Mouse (Mus musculus): ENCODE results near the gene Clmn.

Gene Clmn

DNA sequence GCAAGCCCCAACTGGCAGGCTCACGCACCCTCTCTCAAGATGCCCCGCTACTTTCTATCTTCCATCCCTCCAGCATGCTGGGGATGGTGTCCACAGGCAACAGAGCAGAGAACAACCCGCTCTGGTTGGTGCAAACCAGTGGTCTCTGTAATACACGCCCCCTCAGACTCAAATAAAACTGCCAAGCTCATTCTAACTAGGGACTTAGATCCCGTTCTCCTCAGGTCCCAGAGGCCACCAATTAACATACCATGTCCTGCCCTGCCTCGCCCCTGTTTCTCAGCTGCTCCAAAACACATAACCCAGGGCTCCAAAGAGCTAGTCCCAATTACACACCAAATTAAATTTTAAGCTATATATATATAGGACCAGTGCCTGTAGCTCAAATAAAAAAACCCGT lies 50.6 kb downstream of the Clmn start:
- DNase-seq (ENCODE audit: low read depth, low spot score), result no peak

DNA sequence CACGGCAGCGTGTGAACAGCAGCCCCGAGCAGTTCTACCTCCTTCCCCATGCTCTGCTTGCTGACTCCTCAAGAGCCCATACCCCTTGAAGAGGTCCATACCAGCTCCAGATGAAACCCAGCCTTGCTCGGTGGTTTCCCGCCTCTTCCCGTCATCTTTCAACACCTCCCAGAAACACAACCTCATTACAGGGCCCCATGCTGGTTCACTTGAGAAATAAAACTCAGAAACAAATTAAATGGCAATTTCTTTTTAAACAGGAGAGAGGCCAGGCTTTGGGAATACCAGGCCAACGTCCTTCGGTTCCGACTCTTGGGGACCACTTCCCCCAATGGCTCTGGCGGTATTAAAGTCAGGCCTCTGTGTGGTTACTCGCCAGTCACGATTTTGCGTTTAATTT lies 51.1 kb downstream of the Clmn start:
- no peak for DNase-seq (ENCODE audit: low read depth, low spot score)

DNA sequence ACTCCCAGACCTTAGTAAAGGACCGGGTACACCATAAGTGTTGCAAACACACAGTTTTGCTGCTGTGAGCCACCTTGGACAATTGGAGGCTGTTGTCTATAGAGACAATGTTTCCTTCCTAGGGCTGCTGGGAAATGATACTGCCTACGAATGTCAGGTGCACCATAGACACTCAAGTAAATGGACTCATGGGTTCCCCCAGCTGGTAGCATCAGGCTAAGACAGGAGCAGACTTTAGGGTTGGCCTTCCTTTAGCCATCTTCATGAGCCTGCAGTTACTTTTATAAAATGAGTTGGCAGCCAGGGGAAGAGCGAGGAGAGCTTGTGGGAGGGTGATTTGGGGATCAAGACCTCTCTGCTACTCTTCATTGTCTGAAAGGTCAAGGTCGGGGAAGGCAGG lies 52.2 kb downstream of the Clmn start:
- no peak for DNase-seq (ENCODE audit: low read depth, low spot score)

DNA sequence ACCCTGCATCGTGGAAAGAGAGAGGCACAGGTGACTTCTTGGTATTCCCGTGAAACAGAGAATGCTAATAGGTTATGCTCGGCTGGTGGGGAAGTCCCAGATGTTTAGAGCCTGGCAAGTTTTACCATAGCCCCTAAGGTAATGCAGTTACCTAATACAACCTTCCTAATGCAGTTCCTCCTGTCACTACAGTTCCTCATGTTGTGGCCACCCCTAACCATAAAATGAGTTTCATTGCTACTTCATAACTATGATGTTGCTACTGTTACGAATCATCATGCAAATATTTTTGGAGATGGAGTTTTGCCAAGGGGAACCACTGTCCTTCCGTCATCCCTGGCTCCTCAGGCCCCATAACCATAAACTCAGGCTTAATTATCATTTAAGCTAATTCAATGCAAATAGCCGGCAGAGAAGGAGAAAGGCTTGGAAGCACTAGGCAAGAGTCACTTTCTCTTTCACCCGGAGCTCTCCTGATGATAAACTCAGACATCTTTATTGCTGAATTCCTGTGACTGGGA lies 53.9 kb downstream of the Clmn start:
- DNase-seq (ENCODE audit: low read depth, low spot score), result no peak

DNA sequence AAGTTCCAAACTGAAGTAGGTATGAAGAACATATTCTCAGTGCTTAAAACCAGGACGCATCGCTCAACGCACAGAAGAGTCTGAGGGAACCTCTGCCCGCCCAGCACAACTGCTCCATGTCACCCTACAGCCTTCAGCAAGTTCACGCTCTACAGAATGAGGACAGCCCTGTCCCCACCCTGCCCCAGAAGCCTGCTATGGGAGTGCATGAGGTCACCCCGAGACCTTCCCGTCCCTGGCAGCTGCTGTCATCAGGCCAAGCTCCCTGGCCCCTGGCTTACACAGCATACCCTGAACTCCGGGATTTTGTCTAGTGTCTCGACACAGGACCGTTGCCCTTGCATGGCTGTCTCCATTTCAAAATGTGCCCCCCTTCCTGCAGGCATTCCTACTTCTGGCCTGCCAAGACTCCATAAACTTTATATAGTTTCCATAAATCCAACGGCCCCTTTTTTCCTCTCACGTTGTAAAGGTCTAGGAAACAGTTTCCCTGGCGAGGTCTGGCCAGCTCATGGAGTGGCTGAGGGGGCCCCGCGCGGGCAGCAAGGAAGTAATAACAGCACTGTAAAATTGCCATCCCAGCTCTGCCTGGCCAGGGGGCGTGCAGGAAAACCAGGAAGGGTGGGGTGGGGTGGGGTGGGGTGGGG lies 56.3 kb downstream of the Clmn start:
- no peak for DNase-seq (ENCODE audit: low read depth, low spot score)

DNA sequence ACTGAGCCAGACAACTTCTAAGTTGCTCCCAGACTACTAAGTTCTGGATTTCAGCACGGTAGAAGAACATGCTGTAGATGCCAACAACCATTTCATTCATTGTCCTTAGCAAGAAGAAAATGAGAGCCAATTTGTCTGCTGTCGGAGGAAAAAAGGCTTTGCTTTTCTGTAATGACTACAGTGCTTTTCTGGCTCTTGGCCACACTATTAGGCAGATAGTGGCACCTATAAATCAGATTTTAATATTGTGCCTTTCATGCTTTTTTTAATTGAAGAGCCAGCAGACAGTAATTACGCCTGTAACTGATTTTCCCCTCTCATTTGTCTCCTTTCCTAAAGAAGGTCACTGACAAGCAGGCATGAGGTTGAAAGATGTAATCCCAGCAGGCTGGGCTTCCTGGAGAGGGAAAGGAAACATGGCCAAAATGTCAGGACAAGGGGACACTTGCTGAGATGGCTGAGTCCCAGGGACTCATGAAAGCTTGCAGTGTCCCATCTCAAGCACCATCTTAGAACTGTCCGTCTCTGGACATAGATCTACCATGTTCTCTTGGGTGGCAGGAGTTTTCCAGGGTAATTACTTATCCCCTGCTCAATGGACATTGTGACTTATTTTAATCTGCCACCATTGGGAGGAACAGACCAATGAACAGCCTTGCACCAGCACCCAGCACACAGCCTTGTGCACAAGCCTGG lies 58.0 kb downstream of the Clmn start:
- no peak for DNase-seq (ENCODE audit: low read depth, low spot score)

DNA sequence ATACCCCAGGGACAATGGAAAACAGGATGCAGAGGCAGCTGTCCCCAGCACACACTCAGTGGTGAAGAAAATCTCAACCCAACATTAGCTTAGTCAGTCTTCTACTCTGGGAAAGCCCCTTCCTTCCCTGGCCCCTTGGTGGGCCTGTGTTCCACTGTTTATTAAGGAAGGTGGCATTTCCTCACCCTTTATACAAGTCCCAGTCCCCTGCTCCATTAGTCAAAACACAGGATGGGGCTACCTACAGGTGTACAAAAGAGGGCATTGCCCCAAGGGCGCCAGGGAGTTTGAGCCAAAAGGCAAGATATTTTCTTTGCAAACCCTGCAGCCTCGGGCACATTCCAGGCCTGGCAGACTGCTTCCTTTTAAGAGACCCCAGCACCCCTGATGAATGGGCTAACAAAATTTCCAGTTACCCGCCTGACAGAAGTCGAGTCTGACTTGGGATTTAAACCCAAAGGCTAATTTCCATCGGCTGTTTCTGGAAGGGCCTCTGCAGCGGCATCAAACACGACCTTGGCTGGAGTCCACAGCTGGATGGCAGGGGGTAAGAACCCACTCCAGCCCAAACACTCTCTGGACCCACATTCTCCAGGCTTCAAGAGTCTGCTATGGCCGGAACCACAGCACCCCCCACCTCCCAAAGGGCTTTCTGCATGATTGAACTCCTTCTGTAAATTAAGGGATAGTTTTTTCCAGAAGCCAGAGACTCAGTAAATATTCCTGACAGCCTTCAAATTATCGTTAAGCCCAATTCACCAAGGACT lies 63.2 kb downstream of the Clmn start:
- no peak for DNase-seq (ENCODE audit: low read depth, low spot score)

DNA sequence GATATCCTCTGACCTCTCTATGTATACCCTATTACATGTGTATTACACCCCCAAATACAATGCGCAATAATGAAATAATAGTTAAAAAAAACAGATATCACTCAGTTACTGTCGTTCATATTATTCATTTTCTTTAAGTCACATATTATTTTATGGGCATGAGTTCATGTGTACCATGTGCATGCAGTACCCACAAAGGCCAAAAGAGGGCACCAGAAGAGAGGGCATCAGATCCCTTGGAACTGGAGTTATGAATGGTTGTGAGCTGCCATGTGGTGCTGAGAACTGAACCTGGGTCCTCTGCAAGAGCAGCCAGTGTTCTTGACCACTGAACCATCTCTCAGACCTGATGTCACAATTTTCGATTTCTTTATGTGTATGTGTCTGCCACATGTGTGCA lies 65.5 kb downstream of the Clmn start:
- no peak for DNase-seq (ENCODE audit: low read depth, low spot score)

DNA sequence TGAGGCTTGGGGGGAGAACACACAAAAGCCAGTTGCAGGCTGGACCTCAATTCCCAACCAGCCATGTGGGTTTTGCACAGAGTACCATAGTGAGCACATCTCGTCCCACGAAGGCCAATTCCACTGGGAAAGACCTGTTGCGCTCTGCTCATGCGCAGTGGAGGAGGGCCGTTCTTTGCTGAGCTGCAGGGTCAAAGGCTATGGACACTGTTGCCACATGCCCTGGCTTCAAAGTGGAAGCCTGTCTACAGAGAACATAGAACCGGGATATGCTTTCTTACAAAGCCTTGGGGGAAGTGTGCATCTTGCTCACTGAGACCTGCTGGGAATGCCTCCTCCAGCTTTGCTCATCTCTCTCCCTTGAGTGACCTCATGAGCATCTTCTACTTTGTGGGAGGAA lies 67.0 kb downstream of the Clmn start:
- no peak for DNase-seq (ENCODE audit: low read depth, low spot score)

DNA sequence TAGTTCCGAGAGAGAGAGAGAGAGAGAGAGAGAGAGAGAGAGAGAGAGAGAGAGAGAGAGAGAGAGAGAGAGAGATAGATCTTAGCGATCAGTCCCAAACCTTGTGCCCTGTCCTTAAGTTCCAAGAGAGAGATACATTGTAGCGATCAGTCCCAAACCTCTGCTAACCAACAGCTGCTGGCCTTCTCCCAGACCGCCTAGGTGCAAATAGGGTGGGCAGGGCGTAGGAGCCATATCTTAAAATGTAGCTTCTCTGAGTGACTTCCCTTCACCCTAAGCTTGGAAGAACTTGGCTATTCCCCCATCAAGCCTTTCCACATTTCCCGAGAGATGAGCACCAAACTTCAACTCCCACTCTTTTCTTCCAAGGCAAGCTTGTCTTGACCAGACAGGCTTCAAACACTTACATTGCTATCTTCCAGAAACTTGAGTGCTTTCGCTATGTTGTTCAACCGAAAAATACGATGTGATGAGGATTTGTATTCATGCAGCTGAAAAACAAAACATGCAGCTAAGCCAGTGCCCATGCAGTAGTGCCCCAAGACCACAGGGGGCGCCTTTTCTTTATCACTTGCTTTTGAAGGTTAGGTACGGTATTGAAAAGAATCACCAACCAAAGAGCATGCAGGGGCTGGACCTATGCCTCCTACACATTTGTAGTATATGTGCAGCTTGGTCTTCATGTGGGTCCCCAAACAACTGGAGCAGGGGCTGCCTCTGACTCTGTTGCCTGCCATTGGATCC lies 68.1 kb downstream of the Clmn start:
- no peak for DNase-seq (ENCODE audit: low read depth, low spot score)

DNA sequence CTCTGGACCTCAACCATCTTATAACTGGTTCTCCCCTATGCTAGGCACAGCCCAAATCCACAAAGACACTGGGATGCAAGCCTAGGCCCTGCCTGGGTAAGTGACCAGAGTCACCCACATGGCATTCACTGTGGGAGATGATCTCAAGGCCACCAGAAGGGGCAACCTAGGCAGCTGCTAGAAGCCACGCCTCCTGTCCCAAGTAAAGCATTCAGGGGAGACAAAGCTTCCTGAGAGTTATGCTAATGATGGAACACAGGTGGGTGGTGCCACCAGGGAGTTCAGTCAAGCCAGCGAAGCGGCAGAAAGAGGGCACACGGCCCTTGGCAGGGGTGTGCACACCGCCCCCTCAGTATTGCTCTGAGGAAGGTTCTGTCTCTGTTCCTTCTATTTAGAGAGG lies 69.9 kb downstream of the Clmn start:
- DNase-seq (ENCODE audit: low read depth, low spot score), result no peak

DNA sequence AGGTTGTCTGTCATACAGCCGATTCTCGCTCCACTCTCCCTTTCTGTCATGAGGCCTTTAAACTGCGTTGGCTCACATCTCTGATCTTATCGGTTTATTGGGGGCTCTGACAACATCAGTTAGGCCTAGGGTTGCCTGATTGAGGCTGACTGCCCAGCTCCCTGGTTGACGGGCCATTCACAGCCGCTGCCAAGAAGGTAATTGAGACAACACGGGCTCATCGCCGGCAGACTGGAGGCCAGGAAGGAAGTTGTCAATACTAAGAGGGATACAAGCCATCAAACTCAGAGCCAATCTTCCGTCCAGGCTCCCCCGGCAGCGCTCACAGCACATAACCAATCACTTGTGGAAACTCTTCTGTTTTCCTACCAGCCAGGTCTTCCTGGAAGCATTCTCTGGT lies 71.4 kb downstream of the Clmn start:
- no peak for DNase-seq (ENCODE audit: low read depth, low spot score)

DNA sequence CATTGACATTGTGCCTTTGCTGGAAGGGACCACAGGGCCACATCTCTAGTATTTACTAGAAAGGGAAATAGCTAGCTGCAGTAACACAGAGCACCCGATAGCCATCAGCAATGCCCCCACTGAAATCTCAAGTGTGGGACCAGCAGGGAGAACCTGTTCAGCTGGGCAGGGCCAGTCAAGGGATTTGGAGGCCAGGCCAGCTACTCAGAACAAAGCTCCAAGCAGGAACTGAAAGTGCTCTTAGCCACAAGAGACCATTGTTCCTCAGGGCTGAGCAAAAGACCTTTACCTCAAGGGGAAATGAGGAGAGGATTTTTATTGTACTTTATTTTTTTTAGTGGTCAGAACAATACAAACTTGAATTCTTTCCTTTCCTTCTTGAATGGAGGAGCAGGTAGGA lies 87.3 kb downstream of the Clmn start:
- no peak for DNase-seq (ENCODE audit: low read depth, low spot score)

DNA sequence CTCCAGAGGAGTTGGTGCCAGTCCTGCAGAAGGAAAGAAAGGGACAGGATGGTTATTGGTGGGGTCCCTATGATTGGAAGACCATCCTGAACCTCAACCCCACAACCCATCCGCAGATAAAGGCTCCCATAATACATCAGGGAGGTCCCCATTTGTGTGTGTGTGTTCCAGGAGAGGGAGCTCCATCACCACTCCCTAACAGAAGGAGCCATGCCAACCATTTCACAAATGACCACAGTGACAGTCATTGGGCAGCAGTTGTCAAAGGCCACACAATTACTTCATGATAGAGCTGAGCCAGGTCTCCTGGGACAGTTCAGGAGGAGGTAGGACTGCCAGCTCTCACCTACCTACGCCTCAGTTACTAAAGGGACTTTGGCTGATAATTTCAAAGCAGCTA lies 92.9 kb downstream of the Clmn start:
- DNase-seq (ENCODE audit: low read depth, low spot score), result no peak

DNA sequence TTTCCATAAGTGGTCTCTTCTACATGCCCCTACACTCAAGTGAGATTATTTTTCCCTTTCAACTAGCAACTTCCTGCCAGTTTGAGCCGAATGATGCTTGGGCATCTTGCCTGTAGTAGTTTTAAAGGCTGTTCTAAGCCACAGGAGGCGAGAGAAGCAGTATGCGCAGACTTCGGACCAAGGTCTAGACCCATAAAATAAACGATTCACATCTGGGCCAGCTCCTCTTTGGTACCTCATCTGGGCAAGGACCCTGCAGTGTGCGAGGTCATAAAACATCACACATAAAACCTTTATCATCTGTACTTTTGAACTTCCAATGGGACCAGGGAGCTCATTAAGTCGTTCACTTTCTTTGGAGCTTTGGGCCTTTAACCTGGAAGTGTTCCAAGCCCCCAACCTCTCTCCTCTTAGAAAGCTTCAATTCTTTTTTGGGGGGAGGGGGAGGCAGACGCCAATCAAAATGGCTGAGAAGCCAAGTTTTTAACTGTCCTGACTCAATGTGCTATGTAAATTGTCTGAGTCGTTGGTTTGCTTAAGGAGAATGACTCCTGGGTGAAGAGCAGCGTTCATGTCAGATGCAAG lies 95.6 kb downstream of the Clmn start:
- no peak for DNase-seq (ENCODE audit: low read depth, low spot score)

DNA sequence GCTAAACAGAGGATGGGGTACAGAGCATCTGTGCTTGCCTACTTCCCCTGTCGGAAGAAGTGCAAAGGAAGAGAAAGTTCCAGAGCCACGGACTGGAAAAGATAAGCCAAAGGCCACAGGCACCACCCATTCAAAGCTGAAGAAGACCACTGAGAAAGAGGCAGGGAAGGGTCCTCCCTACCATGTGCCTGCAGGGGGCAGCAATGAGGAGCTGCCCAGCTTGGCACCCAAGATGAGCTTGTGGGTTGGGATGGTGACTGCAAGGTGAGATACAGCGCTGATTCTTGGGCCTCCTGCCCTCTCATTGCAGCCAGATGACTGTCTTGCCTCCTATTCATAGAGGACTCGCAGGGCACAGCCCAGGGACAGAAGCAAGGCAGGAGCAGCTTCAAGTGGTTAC lies 97.7 kb downstream of the Clmn start:
- DNase-seq (ENCODE audit: low read depth, low spot score), result no peak

DNA sequence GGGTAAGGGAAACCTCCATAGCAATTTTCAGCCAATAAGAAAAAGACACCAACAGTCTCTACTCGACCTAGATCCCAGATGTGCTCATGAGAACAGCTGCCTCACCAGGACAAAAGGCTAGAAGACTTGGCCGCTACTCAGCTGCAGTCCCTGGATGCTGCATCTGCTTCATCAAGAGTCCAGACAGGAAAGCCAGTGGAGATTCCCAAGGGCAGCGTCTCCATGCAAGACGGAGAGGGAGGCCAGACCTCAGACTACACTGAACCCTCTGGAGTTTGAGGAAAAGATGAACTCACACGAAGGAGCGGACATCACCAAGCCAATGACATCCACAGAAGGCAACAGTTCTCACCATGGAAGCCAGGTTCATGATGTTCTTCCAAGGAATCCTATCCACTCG lies 99.1 kb downstream of the Clmn start:
- no peak for DNase-seq (ENCODE audit: low read depth, low spot score)

DNA sequence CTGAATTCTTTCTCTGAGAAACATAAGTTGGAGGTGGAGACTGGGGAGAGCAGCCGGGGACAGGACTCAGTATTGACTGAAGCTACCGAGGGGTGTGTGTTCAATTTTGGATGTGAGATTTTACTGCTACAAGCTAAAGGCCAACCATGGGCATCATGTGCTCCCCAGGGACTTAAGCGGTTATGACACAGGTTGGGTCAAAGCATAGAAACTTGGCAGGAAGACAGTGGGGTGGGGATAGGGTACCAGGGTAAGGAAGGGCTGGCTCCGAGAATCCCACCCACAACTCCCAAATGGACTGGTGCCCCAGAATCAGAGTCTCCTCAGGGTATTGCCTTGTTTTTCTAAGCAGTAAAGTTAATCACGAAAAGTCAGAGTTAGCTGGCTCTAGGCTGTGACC lies 99.8 kb downstream of the Clmn start:
- DNase-seq (ENCODE audit: low read depth, low spot score), result no peak

DNA sequence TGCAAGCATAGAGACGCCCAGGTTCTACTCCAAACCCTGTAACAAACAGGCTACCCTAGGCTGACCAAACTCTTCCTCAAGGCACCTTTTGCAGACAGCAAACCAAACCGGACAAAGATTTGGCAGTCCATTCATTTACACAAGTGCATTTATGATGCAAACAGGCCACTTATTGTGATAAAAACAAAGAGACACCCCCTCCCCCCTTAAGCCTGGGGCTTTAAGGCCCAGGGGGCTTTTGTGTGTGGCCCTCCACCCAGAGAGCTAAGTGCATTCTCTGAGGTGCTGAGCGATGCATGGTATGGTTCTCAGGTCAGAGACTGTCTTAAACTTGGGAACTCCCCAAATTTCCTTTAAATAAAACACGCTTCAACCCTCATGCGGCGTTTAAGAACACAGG lies 101.0 kb downstream of the Clmn start:
- no peak for DNase-seq (ENCODE audit: low read depth, low spot score)

DNA sequence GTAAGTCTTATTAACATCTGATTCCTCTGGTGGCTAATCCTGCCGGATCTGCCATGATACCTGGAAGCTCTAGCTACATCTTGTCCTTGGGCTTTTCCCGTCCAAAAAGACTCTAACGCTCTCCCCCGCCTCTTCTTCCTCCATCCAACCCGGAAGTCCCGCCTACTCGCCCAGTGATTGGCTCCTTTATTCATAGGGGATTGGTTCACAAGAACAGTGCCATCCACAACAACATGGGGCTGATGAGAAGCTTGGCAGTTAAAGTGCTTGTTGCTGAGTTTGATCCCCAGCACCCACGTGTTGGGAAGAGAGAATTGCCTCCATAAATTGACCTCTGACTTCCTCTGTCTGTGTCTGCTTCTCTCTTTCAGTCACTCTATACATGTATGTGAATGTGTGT lies 103.5 kb downstream of the Clmn start:
- no peak for DNase-seq (ENCODE audit: low read depth, low spot score)

DNA sequence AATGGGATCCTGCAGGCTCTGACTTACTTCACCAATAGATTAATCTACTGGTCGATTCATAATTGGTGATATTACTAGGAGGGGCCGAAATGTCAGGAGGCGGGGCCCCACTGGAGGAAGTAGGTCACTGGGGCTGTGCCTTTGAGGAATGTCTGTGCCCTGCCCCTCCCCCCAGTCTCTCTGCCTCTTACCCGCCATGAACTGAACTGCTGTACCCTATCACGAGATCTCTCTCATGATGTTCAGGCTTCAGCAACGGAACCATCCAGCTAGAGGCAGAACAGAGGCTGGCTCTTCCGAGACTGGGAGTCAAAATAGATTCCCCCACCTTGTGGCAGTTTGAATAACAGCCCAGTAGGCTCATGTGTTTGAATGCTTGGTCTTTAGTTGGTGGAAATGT lies 106.8 kb downstream of the Clmn start:
- no peak for DNase-seq (ENCODE audit: low read depth, low spot score)

DNA sequence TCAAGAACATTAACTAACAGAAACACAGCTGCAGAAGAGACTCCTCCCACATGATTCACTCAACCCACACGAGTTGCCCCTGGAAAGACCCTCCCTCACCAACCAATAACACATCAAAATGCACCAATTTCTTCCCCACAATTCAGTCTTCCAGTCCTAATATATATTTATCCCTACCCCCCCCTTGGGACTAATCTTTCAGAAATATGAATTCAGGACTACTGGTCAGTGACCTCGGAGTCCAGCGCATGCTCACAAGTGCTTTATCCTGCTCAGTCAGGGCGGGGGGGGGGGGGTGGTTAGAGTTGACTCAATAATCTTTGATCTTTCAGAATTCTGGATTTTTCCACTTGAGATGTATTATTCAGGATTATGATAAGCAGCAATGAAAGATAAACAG lies 111.2 kb downstream of the Clmn start:
- DNase-seq (ENCODE audit: low read depth, low spot score), result no peak

Measured in brain, embryonic 18.5 days (tissue).